Mouse (Mus musculus) kidney, adult 10 weeks (tissue): Measurements from ENCODE around the gene Cadm3. TPM values are rescaled to one million over a fixed set of nuclear protein-coding genes. Genes with fewer than 3 reads are reported as not detected.

Source experiments
- polyA plus RNA-seq: library from polyadenylated mRNA; stranded (reverse); fragments of 350-450 nt; fragmentation: Illumina TruSeq; extraction: RNeasy Lipid Tissue Mini Kit (QIAGEN cat#74804); gene quantifications from one replicate; pipeline ENCODE4 v1.2.3, GENCODE M21; 2014; ENCODE audit warnings: low read depth, low replicate concordance

Gene Cadm3
- 0.16 TPM for polyA plus RNA-seq

DNA sequence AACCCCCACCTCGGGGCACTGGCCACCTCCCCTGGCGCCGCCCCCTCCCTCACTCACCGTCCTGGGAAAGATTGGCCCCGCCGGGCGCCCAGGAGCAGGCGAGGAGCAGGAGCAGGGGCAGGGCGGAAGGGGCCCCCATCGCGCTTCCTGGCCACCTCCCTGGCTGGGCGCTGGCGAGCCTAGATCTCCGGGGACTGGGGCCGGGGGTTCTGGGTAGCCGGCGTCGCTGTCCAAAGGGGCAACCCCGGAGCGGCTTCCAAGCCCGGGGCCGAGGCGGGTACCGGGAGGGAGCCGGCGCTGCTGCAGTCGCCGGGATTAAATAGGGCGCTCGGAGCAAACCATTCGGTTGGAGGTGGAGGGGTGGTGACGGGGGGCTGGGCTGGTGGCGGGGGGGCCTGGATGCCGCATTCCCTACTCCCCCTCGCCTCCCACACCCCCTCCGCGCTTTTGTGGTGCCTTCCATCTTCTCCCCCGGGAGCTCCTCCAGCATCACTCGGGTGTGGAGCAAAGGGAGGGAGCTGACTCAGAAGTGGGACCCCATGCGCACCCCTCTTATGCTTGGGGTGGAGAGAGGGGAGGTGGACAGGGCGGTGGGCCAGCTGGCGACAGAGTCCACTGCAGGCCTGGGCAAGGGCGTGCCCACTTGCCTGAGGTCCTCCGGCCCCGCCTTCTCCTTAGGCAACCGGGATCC is at the start of gene Cadm3:
Gene Cadm3 (minus strand): TSS at position 340 of the 691 bp plus-strand sequence.

DNA sequence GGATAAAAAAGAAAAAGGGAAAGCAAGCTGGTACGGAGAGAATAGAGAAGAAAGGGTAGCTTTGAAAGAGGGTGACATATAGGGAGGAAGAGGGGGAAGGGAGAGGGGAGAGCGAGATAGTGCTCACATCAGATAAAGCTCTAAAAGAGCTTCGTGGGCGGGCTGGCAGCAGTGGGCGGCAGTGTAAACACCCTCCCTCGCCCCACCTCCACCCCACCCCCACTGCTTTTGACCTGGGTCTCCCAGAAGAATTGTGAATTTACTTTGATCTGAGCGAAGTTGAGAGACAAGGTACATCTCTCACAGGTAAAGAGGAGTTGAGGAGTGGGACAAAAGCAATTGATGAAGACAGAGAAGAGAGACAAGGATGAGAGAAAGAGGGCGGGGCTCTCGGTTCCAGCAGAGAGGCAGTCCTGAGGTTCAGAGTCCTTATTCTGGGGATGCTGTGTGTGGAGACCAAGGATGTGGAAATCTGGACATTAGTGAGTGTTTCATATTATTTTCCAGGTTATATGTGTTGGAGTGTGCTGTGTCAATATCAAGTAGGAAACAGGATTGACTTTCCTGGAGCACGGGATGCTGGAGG is 17.0 kb downstream of the Cadm3 start, which contains the start of gene Aim2:
Gene Aim2 (plus strand): TSS at position 508 of the 586 bp plus-strand sequence.

DNA sequence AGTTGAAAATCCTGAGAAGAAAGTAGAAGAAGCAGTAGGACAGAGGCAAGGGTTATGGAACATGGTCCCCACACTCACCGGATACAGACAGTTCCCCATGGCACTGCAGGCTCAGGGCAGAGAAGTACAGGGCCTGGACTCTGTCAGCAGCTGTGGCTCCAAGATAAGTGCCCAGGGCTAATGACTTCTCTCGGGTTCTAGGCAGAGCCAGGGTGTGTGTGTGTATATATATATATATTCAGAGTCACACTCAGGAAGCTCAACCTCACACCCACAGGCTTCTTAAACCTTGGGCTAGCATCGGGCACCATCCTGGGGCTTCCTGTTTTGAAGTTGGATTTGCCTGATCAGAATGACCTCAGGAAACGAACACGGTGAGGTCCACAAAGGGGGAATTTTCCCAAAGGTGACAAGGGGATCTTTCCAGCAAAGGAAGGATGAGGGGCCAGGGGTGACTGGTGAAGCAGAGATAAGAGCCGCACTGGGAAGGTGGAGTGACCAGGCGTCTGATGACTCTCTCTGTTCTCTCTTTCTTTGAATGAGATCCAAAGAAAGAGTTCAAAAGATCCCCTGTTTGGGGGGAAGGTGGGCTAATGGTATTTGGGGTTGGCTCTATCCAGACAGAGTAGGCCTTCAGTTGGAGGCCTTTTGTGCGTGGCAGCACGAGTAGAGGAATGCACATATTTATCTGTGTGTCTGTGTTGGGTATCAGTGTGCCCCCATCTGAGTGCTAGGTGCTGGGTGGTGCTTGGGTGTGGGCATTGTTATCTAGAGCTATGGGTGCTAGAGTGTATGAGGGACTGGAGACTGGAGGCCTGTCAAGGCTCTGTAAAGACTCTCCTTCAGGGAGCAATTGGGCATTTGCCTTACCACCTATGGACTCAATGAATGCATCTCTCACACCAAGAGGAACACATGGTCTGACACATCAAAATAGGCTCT is 33.9 kb downstream of the Cadm3 start, which contains the start of gene Ackr1:
Gene Ackr1 (minus strand): TSS at position 439 of the 942 bp plus-strand sequence.

Other genes starting within 250 kb of the Cadm3 start
- not detected for gene Olfr1408, start 230.3 kb downstream of the Cadm3 start, polyA plus RNA-seq
- not detected for gene Olfr1406, start 177.1 kb downstream of the Cadm3 start, polyA plus RNA-seq
- gene Olfr218, start 169.9 kb downstream of the Cadm3 start, polyA plus RNA-seq: not detected
- gene Olfr1404, start 155.3 kb downstream of the Cadm3 start, polyA plus RNA-seq: not detected
- not detected for gene Fcer1a, start 140.5 kb downstream of the Cadm3 start, polyA plus RNA-seq
- not detected for gene Olfr418, start 101.7 kb downstream of the Cadm3 start, polyA plus RNA-seq
- not detected for gene Mptx2, start 89.9 kb downstream of the Cadm3 start, polyA plus RNA-seq
- not detected for gene Ackr1, start 33.9 kb downstream of the Cadm3 start, polyA plus RNA-seq
- 0.89 TPM for gene Aim2, start 16.8 kb downstream of the Cadm3 start, polyA plus RNA-seq
- gene Ifi206, start 123.3 kb upstream of the Cadm3 start, polyA plus RNA-seq: 1.1 TPM
- not detected for gene Ifi214, start 168.3 kb upstream of the Cadm3 start, polyA plus RNA-seq
- gene Ifi213, start 231.6 kb upstream of the Cadm3 start, polyA plus RNA-seq: 5.9 TPM